Mouse (Mus musculus) midbrain, embryonic 15.5 days (tissue): ENCODE measurements around the gene Gpcpd1. TPM values are rescaled to one million over a fixed set of nuclear protein-coding genes. Genes with fewer than 3 reads are reported as not detected.
"Not testable (repeated sequence)": the region's sequence is repeated elsewhere in the genome, so short reads cannot be mapped to it uniquely, and the experiment has no call there.

Source experiments
- ATAC-seq: fragments of 200-750 bp; cut with Nextera tagmentation; replicated peaks from 2 replicates; pipeline ENCODE4 v1.8.0; 2017; ENCODE audit warnings: moderate TSS enrichment
- H3K27ac ChIP-seq: fragments of 300-500 bp; sonication (generic); 2 replicates; pipeline ENCODE4 v1.5.1; 2015; ENCODE audit warnings: mild to moderate bottlenecking, inconsistent platforms
- H3K27me3 ChIP-seq: fragments of 300-500 bp; sonication (generic); replicated peaks from 2 replicates; pipeline ENCODE4 v1.6.1; 2015; ENCODE audit warnings: inconsistent platforms
- H3K36me3 ChIP-seq: fragments of 300-500 bp; sonication (generic); replicated peaks from 2 replicates; pipeline ENCODE4 v1.6.1; 2015; ENCODE audit warnings: inconsistent platforms
- H3K4me1 ChIP-seq: fragments of 300-500 bp; sonication (generic); 2 replicates; pipeline ENCODE4 v1.6.1; 2015; ENCODE audit warnings: inconsistent platforms
- H3K4me2 ChIP-seq: fragments of 300-500 bp; sonication (generic); 2 replicates; pipeline ENCODE4 v1.6.1; 2015; ENCODE audit warnings: inconsistent platforms, mild to moderate bottlenecking, moderate library complexity
- H3K4me3 ChIP-seq: fragments of 300-500 bp; sonication (generic); 2 replicates; pipeline ENCODE4 v1.5.1; 2015; ENCODE audit warnings: mild to moderate bottlenecking, inconsistent platforms
- H3K9ac ChIP-seq: fragments of 300-500 bp; sonication (generic); 2 replicates; pipeline ENCODE4 v1.6.1; 2015; ENCODE audit warnings: mild to moderate bottlenecking, inconsistent platforms
- H3K9me3 ChIP-seq: fragments of 300-500 bp; sonication (generic); 2 replicates; pipeline ENCODE4 v1.6.1; 2016; ENCODE audit warnings: inconsistent platforms
- WGBS: fragments of 180-500 bp; shearing (Covaris S2); methylation state at CpG from one replicate; pipeline ENCODE4 v1.1.7; 2015; ENCODE audit warnings: mixed read lengths; 5-methylcytosine and 5-hydroxymethylcytosine counted together
- polyA plus RNA-seq: library from polyadenylated mRNA; unstranded; fragments of >200 nt; fragmentation: Nextera tagmentation; extraction: Ambion mirVana; gene quantifications from 2 replicates; pipeline ENCODE4 v1.2.1, GENCODE M21; 2015

Gene Gpcpd1
- polyA plus RNA-seq, 1 experiment from 2014 or later = 88.7 TPM

- Histone ChIP-seq H3K4me1 (no peaks in the 10 kb centered on the region), H3K4me3 (no peak overlapping the region), H3K9ac (no peak overlapping the region), H3K27me3 (no peaks in the 10 kb centered on the region), H3K9me3 (no peaks in the 10 kb centered on the region), H3K27ac (no peak overlapping the region), H3K4me2 (no peak overlapping the region), H3K36me3 (no peaks in the 10 kb centered on the region)
- no peak for ATAC-seq
These were observed 14.2 kb upstream of the Gpcpd1 start for GRCm38 (mm10) chr2:132601777-132602176.

DNA sequence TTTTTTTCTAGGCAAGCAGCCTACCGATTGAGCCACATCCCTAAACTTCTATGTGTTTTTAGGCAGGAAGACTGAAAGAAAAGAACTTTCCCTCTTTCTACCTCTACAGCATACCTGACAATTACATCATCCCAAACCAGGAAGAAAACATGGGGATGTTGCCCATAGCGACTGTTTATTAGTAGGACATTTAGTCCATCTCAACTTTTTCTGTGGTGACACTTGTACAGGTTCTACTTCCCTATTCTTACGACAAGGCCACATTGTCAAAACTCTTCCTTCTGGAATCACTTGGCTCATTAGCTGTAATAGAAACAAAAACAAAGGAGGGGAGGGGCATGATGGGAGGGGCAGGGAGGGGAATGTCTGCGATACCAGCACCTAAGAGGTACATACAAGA is 12.6 kb upstream of the Gpcpd1 start:
- no peaks in the 10 kb centered on the region for H3K36me3 ChIP-seq
- H3K27ac ChIP-seq = no peak overlapping the region
- H3K4me2 ChIP-seq = no peak overlapping the region
- WGBS = 91% methylated on average over 4 of the region's 4 CpGs
- no peak overlapping the region for H3K4me3 ChIP-seq
- ATAC-seq = no peak
- H3K4me1 ChIP-seq = no peaks in the 10 kb centered on the region
- no peaks in the 10 kb centered on the region for H3K27me3 ChIP-seq
- no peaks in the 10 kb centered on the region for H3K9me3 ChIP-seq
- H3K9ac ChIP-seq = no peak overlapping the region

- no peaks in the 10 kb centered on the region for H3K9me3 ChIP-seq
- H3K4me1 ChIP-seq = no peaks in the 10 kb centered on the region
- no peak overlapping the region for H3K4me3 ChIP-seq
- H3K27ac ChIP-seq = no peak overlapping the region
- H3K27me3 ChIP-seq = no peaks in the 10 kb centered on the region
- H3K36me3 ChIP-seq = no peaks in the 10 kb centered on the region
- WGBS = 87% methylated on average over 6 of the region's 6 CpGs
- H3K4me2 ChIP-seq = no peak overlapping the region
- H3K9ac ChIP-seq = no peak overlapping the region
- ATAC-seq = no peak
These were observed 11.6 kb upstream of the Gpcpd1 start for GRCm38 (mm10) chr2:132599127-132599526.

GRCm38 (mm10) chr2:132597866-132598480 is 10.4 kb upstream of the Gpcpd1 start:
- Histone ChIP-seq H3K4me2 (no peak overlapping the region), H3K4me1 (no peaks in the 10 kb centered on the region), H3K9me3 (no peaks in the 10 kb centered on the region), H3K9ac (no peak overlapping the region), H3K36me3 (no peaks in the 10 kb centered on the region), H3K4me3 (no peak overlapping the region), H3K27me3 (no peaks in the 10 kb centered on the region), H3K27ac (no peak overlapping the region)
- ATAC-seq = no peak
- WGBS = 81% methylated on average over 3 of the region's 3 CpGs

- H3K4me3 ChIP-seq = no peak overlapping the region
- H3K4me1 ChIP-seq = no peaks in the 10 kb centered on the region
- 61% methylated on average over 8 of the region's 8 CpGs for WGBS
- H3K4me2 ChIP-seq = no peak overlapping the region
- H3K9ac ChIP-seq = no peak overlapping the region
- H3K27me3 ChIP-seq = no peaks in the 10 kb centered on the region
- H3K27ac ChIP-seq = no peak overlapping the region
- ATAC-seq = no peak
- H3K36me3 ChIP-seq = no peaks in the 10 kb centered on the region
- H3K9me3 ChIP-seq = no peaks in the 10 kb centered on the region
These were observed 9.7 kb upstream of the Gpcpd1 start for GRCm38 (mm10) chr2:132597226-132597625.

GRCm38 (mm10) chr2:132595601-132596235 is 8.2 kb upstream of the Gpcpd1 start:
- Histone ChIP-seq H3K9ac (no peak overlapping the region), H3K36me3 (no peaks in the 10 kb centered on the region), H3K27ac (no peak overlapping the region), H3K4me2 (no peak overlapping the region), H3K9me3 (no peaks in the 10 kb centered on the region), H3K4me1 (no peaks in the 10 kb centered on the region), H3K27me3 (no peaks in the 10 kb centered on the region), H3K4me3 (no peak overlapping the region)
- 83% methylated on average over 11 of the region's 11 CpGs for WGBS
- ATAC-seq = no peak

DNA sequence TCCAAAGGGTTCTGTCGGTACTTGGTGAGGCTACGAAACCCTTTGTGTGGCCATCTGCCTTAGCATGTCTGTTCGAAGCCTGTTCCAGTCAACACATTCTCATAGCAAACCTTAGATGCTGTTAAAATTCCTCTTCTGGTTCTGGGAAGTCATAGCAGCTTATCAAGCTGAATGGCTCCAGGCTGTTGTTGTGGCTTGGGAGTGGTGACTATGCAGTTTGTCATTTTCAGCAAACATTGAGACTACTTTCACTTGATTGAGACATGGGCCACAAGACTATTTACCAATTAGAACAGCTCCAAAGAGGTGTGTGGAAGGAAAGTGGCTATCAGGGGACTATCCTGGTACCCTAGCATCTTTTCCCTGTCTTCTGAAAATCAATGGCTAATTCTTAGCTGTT is 4.6 kb upstream of the Gpcpd1 start:
- Histone ChIP-seq H3K4me3 (no peak overlapping the region), H3K27ac (no peak overlapping the region), H3K9ac (no peak overlapping the region), H3K4me1 (no peaks in the 10 kb centered on the region), H3K4me2 (no peak overlapping the region), H3K9me3 (no peaks in the 10 kb centered on the region), H3K36me3 (no peaks in the 10 kb centered on the region), H3K27me3 (no peaks in the 10 kb centered on the region)
- WGBS = 92% methylated on average over 3 of the region's 3 CpGs
- no peak for ATAC-seq

DNA sequence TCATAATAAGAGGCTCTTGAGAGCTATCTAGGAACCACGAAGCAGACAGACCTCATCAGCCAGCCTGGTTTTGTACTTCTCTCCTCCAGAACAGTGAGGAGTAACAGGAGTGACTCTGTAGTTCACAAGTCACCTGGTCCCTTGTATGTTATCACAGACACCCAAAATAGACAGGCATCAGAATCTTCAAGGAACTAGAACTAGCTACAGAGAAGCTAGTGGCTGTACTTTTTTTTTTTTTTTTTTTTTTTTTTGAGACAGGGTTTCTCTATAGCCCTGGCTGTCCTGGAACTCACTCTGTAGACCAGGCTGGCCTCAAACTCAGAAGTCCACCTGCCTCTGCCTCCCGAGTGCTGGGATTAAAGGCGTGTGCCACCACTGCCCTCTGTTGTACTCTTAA is 4.0 kb upstream of the Gpcpd1 start:
- H3K4me1 ChIP-seq, H3K4me2 ChIP-seq, H3K9ac ChIP-seq, H3K27me3 ChIP-seq, H3K4me3 ChIP-seq, H3K27ac ChIP-seq, H3K9me3 ChIP-seq, H3K36me3 ChIP-seq, ATAC-seq: not testable (repeated sequence)
- 89% methylated on average over 3 of the region's 3 CpGs for WGBS

- H3K27me3 ChIP-seq = no peaks in the 10 kb centered on the region
- no peak for ATAC-seq
- H3K36me3 ChIP-seq = no peaks in the 10 kb centered on the region
- H3K4me2 ChIP-seq = no peak overlapping the region
- no peak overlapping the region for H3K4me3 ChIP-seq
- 86% methylated on average over 6 of the region's 6 CpGs for WGBS
- H3K27ac ChIP-seq = no peak overlapping the region
- no peaks in the 10 kb centered on the region for H3K9me3 ChIP-seq
- no peaks in the 10 kb centered on the region for H3K4me1 ChIP-seq
- H3K9ac ChIP-seq = no peak overlapping the region
These were observed 2.5 kb upstream of the Gpcpd1 start for GRCm38 (mm10) chr2:132589906-132590538.

GRCm38 (mm10) chr2:132586006-132586405 is 1.5 kb downstream of the Gpcpd1 start:
- Histone ChIP-seq H3K27ac (no peak overlapping the region), H3K36me3 (no peaks in the 10 kb centered on the region), H3K9me3 (no peaks in the 10 kb centered on the region), H3K4me2 (no peak overlapping the region), H3K4me3 (no peak overlapping the region), H3K27me3 (no peaks in the 10 kb centered on the region), H3K4me1 (peaks cover 7% of the 10 kb centered on the region), H3K9ac (no peak overlapping the region)
- WGBS = 76% methylated on average over 3 of the region's 3 CpGs
- no peak for ATAC-seq

- WGBS = 92% methylated on average over 1 of the region's 1 CpGs
These were observed 3.3 kb downstream of the Gpcpd1 start for GRCm38 (mm10) chr2:132584191-132584590.

GRCm38 (mm10) chr2:132583126-132583525 is 4.4 kb downstream of the Gpcpd1 start:
- no peak overlapping the region for H3K27ac ChIP-seq
- H3K9ac ChIP-seq = no peak overlapping the region
- peaks cover 7% of the 10 kb centered on the region for H3K4me1 ChIP-seq
- no peaks in the 10 kb centered on the region for H3K36me3 ChIP-seq
- no peak overlapping the region for H3K4me2 ChIP-seq
- H3K9me3 ChIP-seq = no peaks in the 10 kb centered on the region
- H3K4me3 ChIP-seq = no peak overlapping the region
- no peaks in the 10 kb centered on the region for H3K27me3 ChIP-seq
- WGBS = 74% methylated on average over 3 of the region's 3 CpGs
- no peak for ATAC-seq

More at GRCm38 (mm10) chr2:132584191-132584590, 3.3 kb downstream of the Gpcpd1 start:
- no peak overlapping the region for H3K4me2 ChIP-seq
- no peaks in the 10 kb centered on the region for H3K9me3 ChIP-seq
- no peaks in the 10 kb centered on the region for H3K27me3 ChIP-seq
- ATAC-seq = no peak
- H3K27ac ChIP-seq = no peak overlapping the region
- H3K4me3 ChIP-seq = no peak overlapping the region
- H3K4me1 ChIP-seq = peaks cover 7% of the 10 kb centered on the region
- no peak overlapping the region for H3K9ac ChIP-seq
- H3K36me3 ChIP-seq = no peaks in the 10 kb centered on the region

DNA sequence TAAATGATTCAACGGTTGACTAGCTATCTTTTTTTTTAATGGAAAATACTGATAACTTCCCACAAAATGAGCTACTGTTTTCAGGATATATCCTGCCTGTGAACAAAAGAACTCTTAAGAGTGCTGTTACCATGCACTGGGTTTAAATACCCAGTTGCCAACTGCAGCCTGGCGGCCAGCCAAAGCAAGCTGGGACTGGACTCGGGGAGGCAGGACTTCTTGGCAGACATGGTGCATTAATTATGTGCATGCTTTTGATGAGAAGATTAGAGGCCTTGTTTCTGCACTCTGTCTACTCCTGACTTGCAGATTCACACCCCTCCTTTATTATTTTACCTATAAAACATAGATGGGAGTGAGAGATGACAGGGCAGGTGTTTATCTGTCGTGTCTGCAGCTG is 5.3 kb downstream of the Gpcpd1 start:
- H3K4me1 ChIP-seq = peaks cover 7% of the 10 kb centered on the region
- no peaks in the 10 kb centered on the region for H3K9me3 ChIP-seq
- WGBS = 32% methylated on average over 4 of the region's 4 CpGs
- no peak overlapping the region; the same call in 1 of the 2 replicates for H3K9ac ChIP-seq
- H3K36me3 ChIP-seq = no peaks in the 10 kb centered on the region
- no peak overlapping the region for H3K4me2 ChIP-seq
- no peak overlapping the region for H3K4me3 ChIP-seq
- ATAC-seq = 0 out of 2 replicates have a peak, but pooled peaks have one; percentile 7
- H3K27me3 ChIP-seq = no peaks in the 10 kb centered on the region
- H3K27ac ChIP-seq = peak overlapping the region; percentile 73
